Mouse (Mus musculus): ENCODE measurements at regions not wholly inside any gene's neighbourhood (a gene's known extent, or its start where the extent isn't known, plus 50 kb on each side); places are given as distances from the start of the nearest gene placed in this dataset.

DNA sequence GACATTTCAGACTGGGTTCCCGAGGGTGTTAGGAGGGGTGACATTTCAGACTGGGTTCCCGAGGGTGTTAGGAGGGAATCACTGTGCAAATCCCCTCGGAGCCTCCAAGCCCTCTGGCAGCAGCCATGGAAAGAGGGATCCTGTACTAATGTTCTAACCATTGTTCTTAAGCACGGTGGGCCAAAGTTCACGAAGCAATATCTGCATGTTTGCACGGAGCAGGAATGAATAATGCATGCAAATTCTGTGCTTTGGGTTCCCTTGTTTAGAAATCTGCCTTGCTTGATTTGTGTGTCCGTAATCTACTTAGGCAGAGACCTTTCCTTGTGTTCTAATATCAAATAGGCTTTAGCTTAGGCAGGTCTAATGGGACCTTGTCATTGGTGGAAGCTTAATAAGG, 55.9 kb upstream of the Zfp280d start:
- DNase-seq: no peak

DNA sequence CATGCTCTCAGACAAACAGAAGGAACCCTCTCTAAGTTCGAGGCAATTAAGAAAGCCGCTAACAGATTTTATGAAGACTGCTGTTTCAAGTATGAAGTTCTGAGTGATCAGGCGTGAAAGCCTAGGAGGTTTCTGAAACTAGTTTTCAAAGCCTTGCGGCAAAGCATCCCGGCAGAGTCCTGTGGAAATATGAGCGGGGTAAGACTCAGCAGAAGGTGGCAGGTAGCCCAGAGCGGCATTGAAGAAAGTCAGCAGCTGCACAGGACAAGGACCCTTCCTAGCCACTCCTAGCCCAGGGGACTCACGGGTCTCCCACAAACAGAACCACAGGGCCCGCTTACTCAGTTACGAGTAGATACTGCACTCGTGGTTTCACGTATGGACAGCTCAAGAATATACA, 54.8 kb upstream of the Zfp280d start:
- DNase-seq: no peak

DNA sequence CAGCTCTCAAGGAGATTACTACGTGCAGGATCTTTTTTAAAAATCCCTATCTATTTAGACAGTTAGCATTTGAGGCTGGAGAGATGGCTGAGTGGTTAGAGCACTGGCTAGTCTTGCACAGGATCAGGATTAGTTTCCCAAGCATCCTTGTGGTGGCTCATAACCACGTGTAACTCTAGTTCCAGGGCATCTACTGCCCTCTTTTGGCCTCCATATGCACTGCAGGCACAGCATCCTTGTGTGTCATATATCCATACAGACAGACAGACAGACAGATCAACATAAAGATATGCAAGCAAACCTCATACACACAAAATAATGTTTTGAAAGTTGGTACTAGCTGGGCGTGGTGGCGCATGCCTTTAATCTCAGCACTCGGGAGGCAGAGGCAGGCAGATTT, 53.3 kb upstream of the Zfp280d start:
- DNase-seq: no peak

All from adrenal gland, postnatal 25 days (tissue).